Mouse (Mus musculus) ES-E14 (cell line): ENCODE measurements around the gene Bach2. TPM values are rescaled to one million over a fixed set of nuclear protein-coding genes. Genes with fewer than 3 reads are reported as not detected.
A peak's percentile ranks its signal among the peaks of the same experiment; 100 is the strongest.

Experiments
- DNase-seq: peaks from one replicate; pipeline ENCODE4 v3.0.0-alpha.2; 2013; ENCODE audit warnings: low read depth, low spot score
- H3K27ac ChIP-seq: 2 replicates; pipeline ENCODE4 v1.5.1; 2012; ENCODE audit warnings: low read depth, mild to moderate bottlenecking, low read length, moderate library complexity, mixed read lengths; ENCODE audit not compliant: poor library complexity, insufficient read depth, severe bottlenecking
- H3K36me3 ChIP-seq: 2 replicates; pipeline ENCODE4 v1.6.1; 2012; ENCODE audit warnings: mild to moderate bottlenecking, low read length, moderate library complexity, mixed read lengths; ENCODE audit not compliant: control insufficient read depth, poor library complexity, insufficient read depth, severe bottlenecking
- H3K4me1 ChIP-seq, 2 experiments: fragments of 150-350 bp in 1 of 2; sonication (generic) in 1 of 2; 2 replicates each; pipeline ENCODE4 v1.6.1; 2012; ENCODE audit warnings: low read length in 2 of 2, mild to moderate bottlenecking in 1 of 2, mixed read lengths in 1 of 2; ENCODE audit not compliant: control insufficient read depth in 2 of 2, insufficient read depth in 2 of 2, poor library complexity in 1 of 2
- H3K4me3 ChIP-seq, 2 experiments: fragments of 150-350 bp in 1 of 2; sonication (generic) in 1 of 2; 2 replicates each; pipeline ENCODE4 v1.5.1; 2012; ENCODE audit warnings: low read length in 2 of 2, low read depth in 1 of 2, mild to moderate bottlenecking in 1 of 2, mixed read lengths in 1 of 2; ENCODE audit not compliant: insufficient read depth in 1 of 2, poor library complexity in 1 of 2, severe bottlenecking in 1 of 2
- H3K9ac ChIP-seq: 2 replicates; pipeline ENCODE4 v1.6.1; 2012; ENCODE audit warnings: low read depth, mild to moderate bottlenecking, low read length, mixed read lengths; ENCODE audit not compliant: poor library complexity, insufficient read depth, severe bottlenecking
- H3K9me3 ChIP-seq: fragments of 150-350 bp; sonication (generic); 2 replicates; pipeline ENCODE4 v1.6.1; 2012; ENCODE audit warnings: low read depth, mild to moderate bottlenecking, low read length; ENCODE audit not compliant: control insufficient read depth, insufficient read depth
- CHD2 ChIP-seq: IDR thresholded peaks from 2 replicates; pipeline ENCODE4 v1.6.1; 2014; ENCODE audit warnings: mild to moderate bottlenecking, low read depth, low read length, inconsistent platforms
- HCFC1 ChIP-seq: IDR thresholded peaks from 2 replicates; pipeline ENCODE4 v1.6.1; 2012; ENCODE audit warnings: low read length, inconsistent platforms, borderline replicate concordance; ENCODE audit not compliant: insufficient read depth
- MAFK ChIP-seq: IDR thresholded peaks from 2 replicates; pipeline ENCODE4 v1.6.1; 2014; ENCODE audit warnings: mild to moderate bottlenecking, low read depth, low read length, inconsistent platforms; ENCODE audit not compliant: insufficient read depth
- ZC3H11A ChIP-seq: IDR thresholded peaks from 2 replicates; pipeline ENCODE4 v1.6.1; 2012; ENCODE audit warnings: low read depth, mild to moderate bottlenecking, inconsistent platforms, low read length, borderline replicate concordance
- ZNF384 ChIP-seq: IDR thresholded peaks from 2 replicates; pipeline ENCODE4 v1.6.1; 2012; ENCODE audit warnings: low read depth, low read length, inconsistent platforms
- in situ Hi-C, 2 experiments: fragments of 600-800 bp; cut with MboI; formaldehyde crosslinking; loops; one replicate each; pipeline ENCODE4 v1.15.1; 2025; ENCODE audit warnings: low sequenced_read_pairs in 2 of 2, inconsistent platforms in 1 of 2; ENCODE audit not compliant: unreplicated experiment in 2 of 2
- total RNA-seq: library from RNA; depleted of rRNA; stranded (reverse); fragments of 300-350 nt; gene quantifications from 2 replicates; pipeline ENCODE4 v1.2.3, GENCODE M21; 2012

The Bach2 gene
- total RNA-seq, 1 experiment, result 3.3 TPM

GRCm38 (mm10) chr4:32247463-32248113 is 9.0 kb downstream of the Bach2 start:
- Histone ChIP-seq H3K27ac (no peak overlapping the region), H3K9ac (no peak overlapping the region), H3K4me3 (no peak overlapping the region), H3K36me3 (no peaks in the 10 kb centered on the region), H3K4me1 (peaks cover 0 to 11% of the 10 kb centered on the region in 2 experiments; a peak in 1 of 4 replicates), H3K9me3 (no peaks in the 10 kb centered on the region)
- DNase-seq, result no peak
- TF ChIP-seq MAFK (no peak), ZNF384 (no peak), CHD2 (no peak), ZC3H11A (no peak), HCFC1 (no peak)
- in situ Hi-C loops, result no loop called here

GRCm38 (mm10) chr4:32248236-32248635 is 9.6 kb downstream of the Bach2 start:
- H3K9ac ChIP-seq, result no peak overlapping the region
- no peak overlapping the region for H3K4me3 ChIP-seq
- in situ Hi-C loops, result no loop called here
- H3K27ac ChIP-seq, result no peak overlapping the region
- H3K9me3 ChIP-seq, result no peaks in the 10 kb centered on the region
- peak; percentile 85 for DNase-seq
- H3K36me3 ChIP-seq, result no peaks in the 10 kb centered on the region
- peaks cover 0 to 11% of the 10 kb centered on the region in 2 experiments; a peak in 1 of 4 replicates for H3K4me1 ChIP-seq
- TF ChIP-seq ZC3H11A (peak; percentile 84), HCFC1 (no peak), MAFK (no peak), CHD2 (no peak), ZNF384 (no peak)

GRCm38 (mm10) chr4:32248990-32249393 is 10.4 kb downstream of the Bach2 start:
- in situ Hi-C loops, result no loop called here
- H3K9me3 ChIP-seq, result no peaks in the 10 kb centered on the region
- no peaks in the 10 kb centered on the region for H3K36me3 ChIP-seq
- peaks cover 0 to 9% of the 10 kb centered on the region in 2 experiments; a peak in 1 of 4 replicates for H3K4me1 ChIP-seq
- H3K27ac ChIP-seq, result no peak overlapping the region
- H3K4me3 ChIP-seq, result no peak overlapping the region
- no peak for TF ChIP-seq HCFC1
- TF ChIP-seq MAFK, result no peak
- TF ChIP-seq CHD2, result no peak
- TF ChIP-seq ZNF384, result no peak
- no peak for TF ChIP-seq ZC3H11A
- H3K9ac ChIP-seq, result no peak overlapping the region
- no peak for DNase-seq

GRCm38 (mm10) chr4:32249748-32250332 is 11.2 kb downstream of the Bach2 start:
- H3K27ac ChIP-seq, result peak overlapping the region; percentile 43; the same call in 1 of the 2 replicates
- no peaks in the 10 kb centered on the region for H3K36me3 ChIP-seq
- TF ChIP-seq ZC3H11A (no peak), HCFC1 (no peak), CHD2 (no peak), ZNF384 (no peak), MAFK (0 out of 2 replicates have a peak, but pooled peaks have one; percentile 58)
- no peak overlapping the region for H3K9ac ChIP-seq
- H3K4me1 ChIP-seq, result peaks cover 0 to 9% of the 10 kb centered on the region in 2 experiments; a peak in 1 of 4 replicates
- no peak overlapping the region for H3K4me3 ChIP-seq
- DNase-seq, result no peak
- in situ Hi-C loops, result no loop called here
- H3K9me3 ChIP-seq, result no peaks in the 10 kb centered on the region
